Comparison of ENCODE assay signal across 11 mouse cellular contexts in genomic region chr7:79555368-79556034, GRCm38 (mm10).
DNase-seq lines count a peak whose midpoint lies in the region; ATAC-seq and TF ChIP-seq lines count a peak whose summit lies in the region.
"Had no signal": no experiment of that assay in that cellular context is flagged by ENCODE, and none has a peak within 500 bp of the region (broad histone marks: within the 10 kb centered on the region; RNA-seq: fewer than 3 reads in every experiment).

No protein-coding gene starts in this region.

- 8% methylated on average over 25 of the region's 25 CpGs for WGBS in forebrain, embryonic 13.5 days
- 10% methylated on average over 25 of the region's 25 CpGs for WGBS in forebrain, embryonic 15.5 days
- WGBS in midbrain, embryonic 11.5 days: 3% methylated on average over 25 of the region's 25 CpGs
- WGBS in midbrain, postnatal 0 days: 11% methylated on average over 25 of the region's 25 CpGs
- 4% methylated on average over 19 of the region's 25 CpGs for WGBS in neural tube, embryonic 11.5 days

- H3K27ac ChIP-seq in forebrain, embryonic 13.5 days: no peak overlapping the region
- H3K27ac ChIP-seq in forebrain, embryonic 15.5 days (replicated peaks): no peak overlapping the region
- H3K27ac ChIP-seq in midbrain, embryonic 11.5 days (ENCODE audit: low read depth, low read length): no peak overlapping the region
- H3K27ac ChIP-seq in midbrain, postnatal 0 days (ENCODE audit: low read depth, low read length): no peak overlapping the region
- H3K27ac ChIP-seq in neural tube, embryonic 11.5 days (ENCODE audit: low read depth, low read length): no peak overlapping the region
- H3K27ac ChIP-seq: liver, embryonic 14.5 days had no signal

- no peak for ATAC-seq in forebrain, embryonic 13.5 days
- ATAC-seq in forebrain, embryonic 15.5 days (replicated peaks): no peak
- ATAC-seq in midbrain, embryonic 11.5 days (ENCODE audit: low FRiP score): peak; percentile 36; the same call in 1 of the 2 replicates
- no peak for ATAC-seq in midbrain, postnatal 0 days (ENCODE audit: low FRiP score)
- no peak for ATAC-seq in neural tube, embryonic 11.5 days (ENCODE audit: insufficient read depth, low FRiP score, low TSS enrichment)
- ATAC-seq in megakaryocyte, adult 5-6 weeks (ENCODE audit: poor library complexity, severe bottlenecking): no peak
- ATAC-seq: CD4-positive, CD25-positive, alpha-beta regulatory T cell, adult 4 months; intestine, postnatal 0 days had no signal

- TF ChIP-seq CTCF in midbrain, postnatal 0 days (IDR thresholded peaks at IDR 0.05): no peak

- peaks cover 45% of the 10 kb centered on the region for H3K4me1 ChIP-seq in forebrain, embryonic 13.5 days
- H3K4me1 ChIP-seq in forebrain, embryonic 15.5 days: peaks cover 33% of the 10 kb centered on the region
- peaks cover 9% of the 10 kb centered on the region for H3K4me1 ChIP-seq in midbrain, embryonic 11.5 days (ENCODE audit: control insufficient read depth, insufficient read depth, low read length)
- no peaks in the 10 kb centered on the region for H3K4me1 ChIP-seq in midbrain, postnatal 0 days (ENCODE audit: insufficient read depth, low read length)
- peaks cover 10% of the 10 kb centered on the region for H3K4me1 ChIP-seq in neural tube, embryonic 11.5 days (ENCODE audit: control insufficient read depth, insufficient read depth, low read length)

- DNase-seq in midbrain, embryonic 11.5 days (ENCODE audit: low spot score, missing footprints): peak; percentile 92
- DNase-seq in midbrain, postnatal 0 days (ENCODE audit: low spot score): no peak
- DNase-seq in embryo, embryonic 11 days: peak; percentile 84
- DNase-seq in neural tube, embryonic 11.5 days (ENCODE audit: low spot score): peak; percentile 74
- DNase-seq in urinary bladder, postnatal 10 days (ENCODE audit: low spot score): no peak

- 0 out of 2 replicates have a peak, but pooled peaks cover 4% of the 10 kb centered on the region for H3K36me3 ChIP-seq in forebrain, embryonic 13.5 days (ENCODE audit: poor library complexity, severe bottlenecking)
- 0 out of 2 replicates have a peak, but pooled peaks cover 5% of the 10 kb centered on the region for H3K36me3 ChIP-seq in forebrain, embryonic 15.5 days
- H3K36me3 ChIP-seq in midbrain, embryonic 11.5 days (ENCODE audit: control insufficient read depth, insufficient read depth, low read length): no peaks in the 10 kb centered on the region
- H3K36me3 ChIP-seq in midbrain, postnatal 0 days (ENCODE audit: insufficient read depth, low read length): no peaks in the 10 kb centered on the region
- H3K36me3 ChIP-seq in neural tube, embryonic 11.5 days (ENCODE audit: control insufficient read depth, insufficient read depth, low read length): no peaks in the 10 kb centered on the region

- H3K4me3 ChIP-seq in forebrain, embryonic 13.5 days: no peak overlapping the region
- no peak overlapping the region for H3K4me3 ChIP-seq in forebrain, embryonic 15.5 days
- no peak overlapping the region for H3K4me3 ChIP-seq in midbrain, embryonic 11.5 days (ENCODE audit: low read depth, low read length)
- no peak overlapping the region for H3K4me3 ChIP-seq in midbrain, postnatal 0 days (ENCODE audit: low read depth, low read length)
- H3K4me3 ChIP-seq in neural tube, embryonic 11.5 days (ENCODE audit: low read depth, low read length): no peak overlapping the region

- H3K9me3 ChIP-seq in forebrain, embryonic 13.5 days (replicated peaks): no peaks in the 10 kb centered on the region
- H3K9me3 ChIP-seq in forebrain, embryonic 15.5 days: no peaks in the 10 kb centered on the region
- no peaks in the 10 kb centered on the region for H3K9me3 ChIP-seq in midbrain, embryonic 11.5 days (ENCODE audit: control insufficient read depth, low read length)
- no peaks in the 10 kb centered on the region for H3K9me3 ChIP-seq in midbrain, postnatal 0 days (ENCODE audit: low read length)
- no peaks in the 10 kb centered on the region for H3K9me3 ChIP-seq in neural tube, embryonic 11.5 days (ENCODE audit: control insufficient read depth, low read length)

- H3K9ac ChIP-seq in forebrain, embryonic 13.5 days: peak overlapping the region; percentile 27; the same call in 1 of the 2 replicates
- H3K9ac ChIP-seq in forebrain, embryonic 15.5 days (replicated peaks): no peak overlapping the region
- no peak overlapping the region for H3K9ac ChIP-seq in midbrain, embryonic 11.5 days (ENCODE audit: low read length)
- no peak overlapping the region for H3K9ac ChIP-seq in midbrain, postnatal 0 days (replicated peaks; ENCODE audit: low read length, poor library complexity, severe bottlenecking)
- H3K9ac ChIP-seq in neural tube, embryonic 11.5 days (ENCODE audit: low read length): no peak overlapping the region
- H3K9ac ChIP-seq: liver, embryonic 14.5 days had no signal

- H3K27me3 ChIP-seq in forebrain, embryonic 13.5 days: peaks cover 24% of the 10 kb centered on the region
- 0 out of 2 replicates have a peak, but pooled peaks cover 3% of the 10 kb centered on the region for H3K27me3 ChIP-seq in forebrain, embryonic 15.5 days
- peaks cover 69% of the 10 kb centered on the region for H3K27me3 ChIP-seq in midbrain, embryonic 11.5 days (ENCODE audit: control insufficient read depth, insufficient read depth, low read length)
- H3K27me3 ChIP-seq in midbrain, postnatal 0 days (ENCODE audit: insufficient read depth, low read length): peaks cover 37% of the 10 kb centered on the region
- peaks cover 54% of the 10 kb centered on the region for H3K27me3 ChIP-seq in neural tube, embryonic 11.5 days (ENCODE audit: control insufficient read depth, insufficient read depth, low read length)

- peak overlapping the region; percentile 39 for H3K4me2 ChIP-seq in forebrain, embryonic 13.5 days
- no peak overlapping the region for H3K4me2 ChIP-seq in forebrain, embryonic 15.5 days (replicated peaks)
- H3K4me2 ChIP-seq in midbrain, embryonic 11.5 days: no peak overlapping the region
- H3K4me2 ChIP-seq in midbrain, postnatal 0 days (ENCODE audit: low read depth, low read length, poor library complexity, severe bottlenecking): no peak overlapping the region
- no peak overlapping the region for H3K4me2 ChIP-seq in neural tube, embryonic 11.5 days (ENCODE audit: low read depth)

Comparison
In these comparisons a context has a peak if more than half of its experiments do, and no peak if none do; other contexts are left out.
1. DNase-seq: peak in midbrain, embryonic 11.5 days (single experiment), embryo, embryonic 11 days (single experiment) and neural tube, embryonic 11.5 days (single experiment); none in midbrain, postnatal 0 days (single experiment) and urinary bladder, postnatal 10 days (single experiment).